Mouse (Mus musculus): ENCODE data around the gene Gm10295. TPM values are rescaled to one million over a fixed set of nuclear protein-coding genes. Genes with fewer than 3 reads are reported as not detected.

The Gm10295 gene
- not detected in 2 replicates for total RNA-seq (2014; rRNA removed; ENCODE audit: low replicate concordance)
- polyA plus RNA-seq (2015; fragmentation: Nextera tagmentation; extraction: Ambion mirVana), result not detected in 2 replicates

GRCm38 (mm10) chr7:71351364-71351763 lies at the start of gene Gm10295:
Gene Gm10295 (minus strand): TSS chr7:71351485.
- Histone ChIP-seq H3K4me2 (ENCODE audit: low read depth, low read length) (no peak within 1 kb of the TSS), H3K9ac (replicated peaks; ENCODE audit: low read depth, low read length) (no peak within 1 kb of the TSS), H3K27ac (ENCODE audit: low read depth) (no peak within 1 kb of the TSS), H3K4me1 (ENCODE audit: control insufficient read depth, insufficient read depth) (no peaks in the 10 kb centered on the region), H3K4me3 (ENCODE audit: low read depth, low read length) (no peak within 1 kb of the TSS), H3K27me3 (ENCODE audit: control insufficient read depth, insufficient read depth, low read length) (no peaks in the 10 kb centered on the region), H3K36me3 (replicated peaks; ENCODE audit: control insufficient read depth, insufficient read depth, low read length) (no peaks in the 10 kb centered on the region), H3K9me3 (replicated peaks; ENCODE audit: control insufficient read depth, low read length) (no peaks in the 10 kb centered on the region)
- WGBS, result 35% methylated on average over 11 of the region's 11 CpGs
- ATAC-seq (ENCODE audit: insufficient read depth, low read depth) (no peak), DNase-seq (ENCODE audit: low spot score) (no peak)
- TF ChIP-seq CTCF (IDR thresholded peaks at IDR 0.05; ENCODE audit: low read depth) (no peak), EP300 (IDR thresholded peaks at IDR 0.05; ENCODE audit: low read depth) (no peak)

DNA sequence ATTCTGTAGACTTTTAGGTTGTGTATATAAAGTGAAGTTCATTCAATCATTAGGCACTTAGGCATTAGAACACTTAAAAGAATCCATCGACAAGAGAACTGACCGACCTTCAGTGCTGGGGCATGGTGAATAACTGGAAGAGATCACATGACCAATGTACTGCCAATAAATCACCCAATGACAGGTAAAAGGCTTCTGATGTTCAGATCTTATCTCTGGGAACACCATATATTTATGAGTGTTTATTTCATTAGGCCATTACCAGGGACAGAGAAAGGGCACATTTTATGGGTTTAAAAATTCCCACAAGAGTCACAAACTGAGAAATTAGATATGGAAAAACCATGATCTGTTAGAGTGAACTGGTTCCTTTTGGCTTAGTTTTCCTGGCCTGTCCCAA lies 49.7 kb upstream of the Gm10295 start:
- ATAC-seq (ENCODE audit: insufficient read depth, low read depth) (no peak), DNase-seq (ENCODE audit: low spot score) (no peak)
- no peak overlapping the region for H3K27ac ChIP-seq (ENCODE audit: low read depth)

GRCm38 (mm10) chr7:71399891-71400632 lies 48.8 kb upstream of the Gm10295 start:
- 41% methylated on average over 5 of the region's 5 CpGs for WGBS
- H3K9ac ChIP-seq (replicated peaks; ENCODE audit: low read depth, low read length), result no peak overlapping the region
- H3K36me3 ChIP-seq (replicated peaks; ENCODE audit: control insufficient read depth, insufficient read depth, low read length), result no peaks in the 10 kb centered on the region
- no peaks in the 10 kb centered on the region for H3K4me1 ChIP-seq (ENCODE audit: control insufficient read depth, insufficient read depth)
- TF ChIP-seq EP300 (IDR thresholded peaks at IDR 0.05; ENCODE audit: low read depth) (no peak), CTCF (IDR thresholded peaks at IDR 0.05; ENCODE audit: low read depth) (no peak)
- no peak overlapping the region for H3K27ac ChIP-seq (ENCODE audit: low read depth)
- H3K9me3 ChIP-seq (replicated peaks; ENCODE audit: control insufficient read depth, low read length), result no peaks in the 10 kb centered on the region
- no peaks in the 10 kb centered on the region for H3K27me3 ChIP-seq (ENCODE audit: control insufficient read depth, insufficient read depth, low read length)
- DNase-seq (ENCODE audit: low spot score) (no peak), ATAC-seq (ENCODE audit: insufficient read depth, low read depth) (no peak)
- no peak overlapping the region for H3K4me3 ChIP-seq (ENCODE audit: low read depth, low read length)
- no peak overlapping the region for H3K4me2 ChIP-seq (ENCODE audit: low read depth, low read length)

More for the DNA sequence above, 49.7 kb upstream of the Gm10295 start:
- 72% methylated on average over 2 of the region's 2 CpGs for WGBS
- Histone ChIP-seq H3K4me2 (ENCODE audit: low read depth, low read length) (no peak overlapping the region), H3K9ac (replicated peaks; ENCODE audit: low read depth, low read length) (no peak overlapping the region), H3K4me1 (ENCODE audit: control insufficient read depth, insufficient read depth) (no peaks in the 10 kb centered on the region), H3K36me3 (replicated peaks; ENCODE audit: control insufficient read depth, insufficient read depth, low read length) (no peaks in the 10 kb centered on the region), H3K4me3 (ENCODE audit: low read depth, low read length) (no peak overlapping the region), H3K9me3 (replicated peaks; ENCODE audit: control insufficient read depth, low read length) (no peaks in the 10 kb centered on the region), H3K27me3 (ENCODE audit: control insufficient read depth, insufficient read depth, low read length) (no peaks in the 10 kb centered on the region)
- no peak for TF ChIP-seq CTCF (IDR thresholded peaks at IDR 0.05; ENCODE audit: low read depth)
- TF ChIP-seq EP300 (IDR thresholded peaks at IDR 0.05; ENCODE audit: low read depth), result no peak

- 73% methylated on average over 10 of the region's 10 CpGs for WGBS
- Histone ChIP-seq H3K27ac (ENCODE audit: low read depth) (no peak overlapping the region), H3K4me1 (ENCODE audit: control insufficient read depth, insufficient read depth) (no peaks in the 10 kb centered on the region), H3K9ac (replicated peaks; ENCODE audit: low read depth, low read length) (no peak overlapping the region), H3K4me2 (ENCODE audit: low read depth, low read length) (no peak overlapping the region), H3K36me3 (replicated peaks; ENCODE audit: control insufficient read depth, insufficient read depth, low read length) (no peaks in the 10 kb centered on the region), H3K27me3 (ENCODE audit: control insufficient read depth, insufficient read depth, low read length) (no peaks in the 10 kb centered on the region), H3K9me3 (replicated peaks; ENCODE audit: control insufficient read depth, low read length) (no peaks in the 10 kb centered on the region), H3K4me3 (ENCODE audit: low read depth, low read length) (no peak overlapping the region)
- ATAC-seq (ENCODE audit: insufficient read depth, low read depth), result no peak
- TF ChIP-seq CTCF (IDR thresholded peaks at IDR 0.05; ENCODE audit: low read depth) (no peak), EP300 (IDR thresholded peaks at IDR 0.05; ENCODE audit: low read depth) (no peak)
- DNase-seq (ENCODE audit: low spot score), result no peak
Measured at GRCm38 (mm10) chr7:71398959-71399756, 47.9 kb upstream of the Gm10295 start.

- H3K9ac ChIP-seq (replicated peaks; ENCODE audit: low read depth, low read length), result no peak overlapping the region
Measured at GRCm38 (mm10) chr7:71398389-71398788, 47.1 kb upstream of the Gm10295 start.

More at GRCm38 (mm10) chr7:71398389-71398788, 47.1 kb upstream of the Gm10295 start:
- Histone ChIP-seq H3K27me3 (ENCODE audit: control insufficient read depth, insufficient read depth, low read length) (no peaks in the 10 kb centered on the region), H3K36me3 (replicated peaks; ENCODE audit: control insufficient read depth, insufficient read depth, low read length) (no peaks in the 10 kb centered on the region), H3K4me1 (ENCODE audit: control insufficient read depth, insufficient read depth) (no peaks in the 10 kb centered on the region), H3K27ac (ENCODE audit: low read depth) (no peak overlapping the region), H3K9me3 (replicated peaks; ENCODE audit: control insufficient read depth, low read length) (no peaks in the 10 kb centered on the region), H3K4me2 (ENCODE audit: low read depth, low read length) (no peak overlapping the region), H3K4me3 (ENCODE audit: low read depth, low read length) (no peak overlapping the region)
- ATAC-seq (ENCODE audit: insufficient read depth, low read depth), result no peak
- no peak for TF ChIP-seq CTCF (IDR thresholded peaks at IDR 0.05; ENCODE audit: low read depth)
- TF ChIP-seq EP300 (IDR thresholded peaks at IDR 0.05; ENCODE audit: low read depth), result no peak
- DNase-seq (ENCODE audit: low spot score), result no peak
- WGBS, result 43% methylated on average over 1 of the region's 1 CpGs

Measured in heart, postnatal 0 days (tissue).